Mouse (Mus musculus): ENCODE data around the gene Il9r. TPM values are rescaled to one million over a fixed set of nuclear protein-coding genes. Genes with fewer than 3 reads are reported as not detected.

Il9r gene
- polyA plus RNA-seq, 2 experiments: 0.08 to 0.16 TPM

GRCm38 (mm10) chr11:32227555-32227954 is 27.5 kb upstream of the Il9r start:
- ATAC-seq (ENCODE audit: insufficient read depth): no peak
- Histone ChIP-seq H3K36me3 (replicated peaks; ENCODE audit: control insufficient read depth, insufficient read depth, low read depth) (peaks cover 32% of the 10 kb centered on the region), H3K9ac (replicated peaks) (peak overlapping the region; percentile 93), H3K4me2 (ENCODE audit: low read depth) (peak overlapping the region; percentile 95), H3K4me1 (replicated peaks; ENCODE audit: control insufficient read depth in 2 of 2, insufficient read depth in 2 of 2, low read length in 1 of 2) (peaks cover 15 to 25% of the 10 kb centered on the region in 2 experiments), H3K27me3 (ENCODE audit: control insufficient read depth, insufficient read depth, low read length) (peaks cover 27% of the 10 kb centered on the region), H3K9me3 (ENCODE audit: control insufficient read depth, low read length) (no peaks in the 10 kb centered on the region), H3K4me3 (ENCODE audit: insufficient read depth in 1 of 2, low read depth in 2 of 2, low read length in 2 of 2) (peak overlapping the region; percentile 10 to 90; a peak in 2 of 4 replicates), H3K27ac (no peak overlapping the region; the same call in 1 of the 2 replicates)
- DNase-seq (ENCODE audit: low read depth in 3 of 3, low spot score in 3 of 3): no peak
- TF ChIP-seq CTCF (IDR thresholded peaks at IDR 0.05; ENCODE audit: low read depth) (no peak), EP300 (IDR thresholded peaks at IDR 0.05; ENCODE audit: low read depth) (no peak)
- WGBS (ENCODE audit: insufficient replicate concordance): 88% methylated on average over 9 of the region's 9 CpGs

- DNase-seq (ENCODE audit: low read depth in 3 of 3, low spot score in 3 of 3) (no peak), ATAC-seq (ENCODE audit: insufficient read depth) (no peak)
- peaks cover 26% of the 10 kb centered on the region for H3K36me3 ChIP-seq (replicated peaks; ENCODE audit: control insufficient read depth, insufficient read depth, low read depth)
- peaks cover 32% of the 10 kb centered on the region for H3K27me3 ChIP-seq (ENCODE audit: control insufficient read depth, insufficient read depth, low read length)
- H3K9me3 ChIP-seq (ENCODE audit: control insufficient read depth, low read length): no peaks in the 10 kb centered on the region
- peak overlapping the region; percentile 93 for H3K9ac ChIP-seq (replicated peaks)
- 19% methylated on average over 1 of the region's 1 CpGs for WGBS (ENCODE audit: insufficient replicate concordance)
- peaks cover 15 to 28% of the 10 kb centered on the region in 2 experiments for H3K4me1 ChIP-seq (replicated peaks; ENCODE audit: control insufficient read depth in 2 of 2, insufficient read depth in 2 of 2, low read length in 1 of 2)
- peak overlapping the region; percentile 71 to 90 for H3K4me3 ChIP-seq (ENCODE audit: insufficient read depth in 1 of 2, low read depth in 2 of 2, low read length in 2 of 2)
- peak overlapping the region; percentile 95 for H3K4me2 ChIP-seq (ENCODE audit: low read depth)
- no peak for TF ChIP-seq CTCF (IDR thresholded peaks at IDR 0.05; ENCODE audit: low read depth)
- no peak for TF ChIP-seq EP300 (IDR thresholded peaks at IDR 0.05; ENCODE audit: low read depth)
- H3K27ac ChIP-seq: no peak overlapping the region; the same call in 1 of the 2 replicates
Observed at GRCm38 (mm10) chr11:32227041-32227440, 27.0 kb upstream of the Il9r start.

DNA sequence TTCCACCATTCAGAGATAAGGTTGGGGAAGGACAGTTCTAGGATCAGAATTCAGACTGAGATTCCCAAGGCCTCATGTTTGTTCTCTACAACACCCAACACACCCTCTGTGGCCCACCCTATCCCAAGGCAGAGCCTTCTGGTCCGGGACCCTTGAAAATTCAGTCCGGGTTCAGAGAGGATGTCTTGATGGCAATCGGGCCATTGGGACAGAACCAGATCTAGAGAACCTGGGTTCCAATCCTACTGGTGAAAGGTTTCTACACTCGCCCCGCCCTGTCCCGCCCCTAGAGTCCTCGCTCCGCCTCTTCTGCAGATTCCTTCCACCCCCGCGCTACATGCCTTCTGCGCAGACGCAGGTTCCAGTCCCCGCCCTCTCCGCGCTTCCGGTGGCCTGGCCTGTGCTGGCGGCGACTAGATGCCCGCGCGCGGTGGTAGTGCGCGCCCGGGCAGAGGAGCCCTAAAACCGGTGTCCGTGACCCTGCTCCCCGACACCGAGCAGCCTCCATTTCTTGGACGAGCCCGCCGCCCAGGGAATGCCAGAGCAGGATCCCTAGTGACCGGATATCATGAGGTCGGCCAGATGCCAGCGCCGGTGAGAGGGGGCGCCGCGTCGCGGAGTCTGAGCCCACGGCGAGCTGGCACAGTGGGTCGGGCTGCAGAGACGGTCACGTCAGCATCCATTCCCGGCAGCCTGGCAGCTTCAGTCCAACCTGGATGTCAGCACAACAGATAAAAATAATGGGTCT is 26.2 kb upstream of the Il9r start, which contains the start of gene Mpg:
Gene Mpg (plus strand): TSS at position 382 of the 748 bp plus-strand sequence.
- Histone ChIP-seq H3K4me1 (replicated peaks; ENCODE audit: control insufficient read depth in 2 of 2, insufficient read depth in 2 of 2, low read length in 1 of 2) (peaks cover 15 to 28% of the 10 kb centered on the region in 2 experiments), H3K27ac (peak within 1 kb of the TSS; percentile 34), H3K9me3 (ENCODE audit: control insufficient read depth, low read length) (no peaks in the 10 kb centered on the region), H3K36me3 (replicated peaks; ENCODE audit: control insufficient read depth, insufficient read depth, low read depth) (peaks cover 19% of the 10 kb centered on the region), H3K9ac (replicated peaks) (peak within 1 kb of the TSS; percentile 93), H3K4me2 (ENCODE audit: low read depth) (peak within 1 kb of the TSS; percentile 95), H3K4me3 (ENCODE audit: insufficient read depth in 1 of 2, low read depth in 2 of 2, low read length in 2 of 2) (peak within 1 kb of the TSS; percentile 71 to 90), H3K27me3 (ENCODE audit: control insufficient read depth, insufficient read depth, low read length) (peaks cover 40% of the 10 kb centered on the region)
- WGBS (ENCODE audit: insufficient replicate concordance): 2% methylated on average over 47 of the region's 47 CpGs
- DNase-seq (ENCODE audit: low read depth in 3 of 3, low spot score in 3 of 3): peak; percentile 80 to 84 (median 80)
- no peak for TF ChIP-seq CTCF (IDR thresholded peaks at IDR 0.05; ENCODE audit: low read depth)
- no peak for TF ChIP-seq EP300 (IDR thresholded peaks at IDR 0.05; ENCODE audit: low read depth)
- peak; percentile 87 for ATAC-seq (ENCODE audit: insufficient read depth)

- Histone ChIP-seq H3K4me2 (ENCODE audit: low read depth) (peak overlapping the region; percentile 95; the same call in 1 of the 2 replicates), H3K27me3 (ENCODE audit: control insufficient read depth, insufficient read depth, low read length) (peaks cover 48% of the 10 kb centered on the region), H3K4me1 (replicated peaks; ENCODE audit: control insufficient read depth in 2 of 2, insufficient read depth in 2 of 2, low read length in 1 of 2) (peaks cover 15 to 28% of the 10 kb centered on the region in 2 experiments), H3K27ac (no peak overlapping the region; the same call in 1 of the 2 replicates), H3K36me3 (replicated peaks; ENCODE audit: control insufficient read depth, insufficient read depth, low read depth) (peaks cover 11% of the 10 kb centered on the region), H3K9me3 (ENCODE audit: control insufficient read depth, low read length) (no peaks in the 10 kb centered on the region), H3K9ac (replicated peaks) (no peak overlapping the region), H3K4me3 (ENCODE audit: insufficient read depth in 1 of 2, low read depth in 2 of 2, low read length in 2 of 2) (peak overlapping the region in 1 of 2 experiments; percentile 90; a peak in 1 of 4 replicates)
- no peak for ATAC-seq (ENCODE audit: insufficient read depth)
- no peak for TF ChIP-seq CTCF (IDR thresholded peaks at IDR 0.05; ENCODE audit: low read depth)
- TF ChIP-seq EP300 (IDR thresholded peaks at IDR 0.05; ENCODE audit: low read depth): no peak
- WGBS (ENCODE audit: insufficient replicate concordance): 50% methylated on average over 7 of the region's 7 CpGs
- no peak for DNase-seq (ENCODE audit: low read depth in 3 of 3, low spot score in 3 of 3)
Observed at GRCm38 (mm10) chr11:32225222-32226104, 25.4 kb upstream of the Il9r start.

Data from liver, embryonic 14.5 days (tissue).